Mouse (Mus musculus) embryonic facial prominence, embryonic 15.5 days (tissue): ENCODE measurements around the gene Lrrc18. TPM values are rescaled to one million over a fixed set of nuclear protein-coding genes. Genes with fewer than 3 reads are reported as not detected.

Experiments
- ATAC-seq: fragments of 200-750 bp; cut with Nextera tagmentation; 2 replicates; pipeline ENCODE4 v1.8.0; 2017; ENCODE audit warnings: low read depth, moderate TSS enrichment; ENCODE audit not compliant: insufficient number of reproducible peaks, low FRiP score, low TSS enrichment
- H3K27ac ChIP-seq: fragments of 300-500 bp; sonication (generic); replicated peaks from 2 replicates; pipeline ENCODE4 v1.5.1; 2015; ENCODE audit warnings: mild to moderate bottlenecking, inconsistent platforms
- H3K27me3 ChIP-seq: fragments of 300-500 bp; sonication (generic); 2 replicates; pipeline ENCODE4 v1.6.1; 2015; ENCODE audit warnings: inconsistent platforms
- H3K36me3 ChIP-seq: fragments of 300-500 bp; sonication (generic); 2 replicates; pipeline ENCODE4 v1.6.1; 2015; ENCODE audit warnings: mild to moderate bottlenecking, inconsistent platforms
- H3K4me1 ChIP-seq: fragments of 300-500 bp; sonication (generic); 2 replicates; pipeline ENCODE4 v1.6.1; 2015; ENCODE audit warnings: inconsistent platforms
- H3K4me2 ChIP-seq: fragments of 300-500 bp; sonication (generic); replicated peaks from 2 replicates; pipeline ENCODE4 v1.6.1; 2015; ENCODE audit warnings: mild to moderate bottlenecking, inconsistent platforms
- H3K4me3 ChIP-seq: fragments of 300-500 bp; sonication (generic); replicated peaks from 2 replicates; pipeline ENCODE4 v1.5.1; 2015; ENCODE audit warnings: mild to moderate bottlenecking, inconsistent platforms
- H3K9ac ChIP-seq: fragments of 300-500 bp; sonication (generic); 2 replicates; pipeline ENCODE4 v1.6.1; 2015; ENCODE audit warnings: inconsistent platforms
- H3K9me3 ChIP-seq: fragments of 300-500 bp; sonication (generic); replicated peaks from 2 replicates; pipeline ENCODE4 v1.6.1; 2016; ENCODE audit warnings: inconsistent platforms
- WGBS: fragments of 180-500 bp; shearing (Covaris S2); methylation state at CpG from one replicate; pipeline ENCODE4 v1.1.7; 2015; 5-methylcytosine and 5-hydroxymethylcytosine counted together
- polyA plus RNA-seq: library from polyadenylated mRNA; unstranded; fragments of >200 nt; fragmentation: Nextera tagmentation; extraction: Ambion mirVana; gene quantifications from 2 replicates; pipeline ENCODE4 v1.2.1, GENCODE M21; 2015

Gene Lrrc18
- polyA plus RNA-seq, 1 experiment from 2014 or later: 1.2 TPM

GRCm38 (mm10) chr14:33058881-33059660, 67.9 kb downstream of the Lrrc18 start:
- no peak for ATAC-seq
- H3K4me2 ChIP-seq: no peak overlapping the region
- 90% methylated on average over 7 of the region's 7 CpGs for WGBS
- H3K36me3 ChIP-seq: no peaks in the 10 kb centered on the region
- H3K27me3 ChIP-seq: no peaks in the 10 kb centered on the region
- no peak overlapping the region for H3K4me3 ChIP-seq
- H3K27ac ChIP-seq: no peak overlapping the region
- H3K9ac ChIP-seq: no peak overlapping the region
- no peaks in the 10 kb centered on the region for H3K9me3 ChIP-seq
- H3K4me1 ChIP-seq: no peaks in the 10 kb centered on the region

GRCm38 (mm10) chr14:33062996-33063395, 71.8 kb downstream of the Lrrc18 start:
- 65% methylated on average over 5 of the region's 5 CpGs for WGBS

More at GRCm38 (mm10) chr14:33062996-33063395, 71.8 kb downstream of the Lrrc18 start:
- Histone ChIP-seq H3K9me3 (no peaks in the 10 kb centered on the region), H3K27ac (no peak overlapping the region), H3K4me3 (no peak overlapping the region), H3K9ac (no peak overlapping the region), H3K4me1 (no peaks in the 10 kb centered on the region), H3K4me2 (no peak overlapping the region), H3K27me3 (no peaks in the 10 kb centered on the region), H3K36me3 (no peaks in the 10 kb centered on the region)
- ATAC-seq: no peak

Other genes starting within 250 kb of the Lrrc18 start
- 0.60 and 0.68 TPM in 2 replicates for gene Tmem273, start 205.4 kb upstream of the Lrrc18 start, polyA plus RNA-seq
- 0.07 and 0.19 TPM in 2 replicates for gene Fam170b, start 157.4 kb upstream of the Lrrc18 start, polyA plus RNA-seq
- gene Vstm4, start 134.6 kb upstream of the Lrrc18 start, polyA plus RNA-seq: 37.3 and 44.0 TPM in 2 replicates
- gene Wdfy4, start 194.1 kb downstream of the Lrrc18 start, polyA plus RNA-seq: 0.29 and 0.75 TPM in 2 replicates
- gene Arhgap22, start 222.6 kb downstream of the Lrrc18 start, polyA plus RNA-seq: 4.5 and 4.8 TPM in 2 replicates